19 mouse cellular contexts compared by ENCODE assay signal in the genomic region with DNA sequence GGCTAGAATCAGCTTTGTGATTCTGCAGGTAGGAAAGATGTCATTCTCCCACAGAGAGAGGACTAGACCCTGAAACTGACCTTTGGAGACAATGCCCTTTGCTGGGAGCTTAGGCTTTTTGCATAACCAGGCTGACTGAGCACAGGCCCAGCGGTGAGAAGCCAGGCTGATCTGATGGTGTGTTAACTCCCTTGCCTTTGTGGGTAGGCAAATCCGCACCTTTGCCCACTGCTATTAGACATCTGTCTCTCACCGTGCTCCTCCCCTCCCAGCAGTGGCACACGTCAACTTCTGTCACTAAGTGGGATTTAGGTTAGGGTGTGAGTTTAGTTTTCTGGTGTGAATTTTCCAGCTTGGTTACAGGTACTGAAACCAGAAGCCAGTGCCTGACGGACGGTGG.
"Had no signal": no experiment of that assay in that cellular context is flagged by ENCODE, and none has a peak within 500 bp of the region (broad histone marks: within the 10 kb centered on the region; RNA-seq: fewer than 3 reads in every experiment).

No protein-coding gene starts in this region.

- H3K4me2 ChIP-seq: limb, embryonic 12.5 days; limb, embryonic 15.5 days; liver, embryonic 11.5 days; lung, embryonic 15.5 days; midbrain, embryonic 12.5 days; midbrain, embryonic 15.5 days had no signal

- DNase-seq: kidney, adult 8-10 months; kidney, postnatal 14 days; kidney, postnatal 4 days; left cerebral cortex, postnatal 4 days; liver, postnatal 0 days; lung, postnatal 10 days; lung, postnatal 36 days; thymus, adult 18-20 months; thymus, postnatal 4 days had no signal

- H3K9me3 ChIP-seq: limb, embryonic 15.5 days; lung, embryonic 15.5 days; midbrain, embryonic 12.5 days; midbrain, embryonic 15.5 days had no signal

- H3K27ac ChIP-seq: limb, embryonic 12.5 days; limb, embryonic 15.5 days; liver, embryonic 14.5 days; lung, embryonic 15.5 days; midbrain, embryonic 12.5 days; midbrain, embryonic 15.5 days had no signal

- H3K27me3 ChIP-seq: limb, embryonic 12.5 days; limb, embryonic 15.5 days; lung, embryonic 15.5 days; megakaryocyte, embryonic 14.5 days; midbrain, embryonic 12.5 days; midbrain, embryonic 15.5 days had no signal

- ATAC-seq: intestine, postnatal 0 days; liver, postnatal 0 days; midbrain, embryonic 15.5 days had no signal

- H3K9ac ChIP-seq: limb, embryonic 12.5 days; limb, embryonic 15.5 days; liver, embryonic 14.5 days; liver, postnatal 0 days; lung, embryonic 15.5 days; midbrain, embryonic 12.5 days; midbrain, embryonic 15.5 days had no signal

- H3K4me3 ChIP-seq: limb, embryonic 12.5 days; limb, embryonic 15.5 days; lung, embryonic 15.5 days; megakaryocyte, embryonic 14.5 days; midbrain, embryonic 12.5 days; midbrain, embryonic 15.5 days; myocyte had no signal

- H3K4me1 ChIP-seq: midbrain, embryonic 15.5 days had no signal

- H3K36me3 ChIP-seq: limb, embryonic 12.5 days; limb, embryonic 15.5 days; lung, embryonic 15.5 days; midbrain, embryonic 12.5 days; midbrain, embryonic 15.5 days had no signal
